Mouse (Mus musculus): Measurements from ENCODE around the gene Noxred1. TPM values are rescaled to one million over a fixed set of nuclear protein-coding genes. Genes with fewer than 3 reads are reported as not detected.
A peak's percentile ranks its signal among the peaks of the same experiment; 100 is the strongest.

Noxred1 gene
- polyA plus RNA-seq (2014; fragmentation: Nextera tagmentation; extraction: Ambion mirVana) = 0.33 and 0.69 TPM in 2 replicates

DNA sequence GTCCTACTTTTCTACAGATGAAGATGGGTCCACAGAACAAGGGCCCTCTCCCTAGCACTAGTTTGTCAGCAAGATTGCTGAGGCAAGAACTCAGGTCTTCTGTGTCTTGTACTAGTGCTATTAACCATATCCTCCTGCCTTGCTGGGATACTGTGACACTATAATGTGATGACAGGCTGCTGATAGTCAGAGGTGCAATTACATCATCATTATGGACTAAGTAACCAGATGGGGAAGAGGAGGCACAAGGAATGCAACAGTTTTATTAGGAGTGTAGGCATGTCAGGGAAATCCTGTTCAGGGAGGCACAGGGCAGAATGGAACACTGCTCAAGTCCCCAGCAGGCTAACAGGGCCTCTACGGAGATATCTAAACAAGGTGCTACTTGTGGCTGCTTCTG is at the start of gene Noxred1:
Gene Noxred1 (minus strand): TSS at position 101 of the 400 bp plus-strand sequence.
- 91% methylated on average over 1 of the region's 1 CpGs for WGBS
- no peak for ATAC-seq (ENCODE audit: low FRiP score, low TSS enrichment)
- H3K9me3 ChIP-seq (ENCODE audit: control insufficient read depth, low read length) = no peaks in the 10 kb centered on the region
- H3K4me1 ChIP-seq (ENCODE audit: control insufficient read depth, insufficient read depth, low read length) = no peaks in the 10 kb centered on the region
- no peak within 1 kb of the TSS for H3K27ac ChIP-seq (ENCODE audit: low read depth, low read length)
- no peak within 1 kb of the TSS for H3K4me3 ChIP-seq (ENCODE audit: low read length)
- peaks cover 49% of the 10 kb centered on the region for H3K36me3 ChIP-seq (ENCODE audit: control insufficient read depth, insufficient read depth, low read length)
- no peaks in the 10 kb centered on the region for H3K27me3 ChIP-seq (ENCODE audit: control insufficient read depth, insufficient read depth, low read length)
- H3K4me2 ChIP-seq (replicated peaks; ENCODE audit: low read depth, low read length) = no peak within 1 kb of the TSS
- H3K9ac ChIP-seq (ENCODE audit: low read depth, low read length) = no peak within 1 kb of the TSS

DNA sequence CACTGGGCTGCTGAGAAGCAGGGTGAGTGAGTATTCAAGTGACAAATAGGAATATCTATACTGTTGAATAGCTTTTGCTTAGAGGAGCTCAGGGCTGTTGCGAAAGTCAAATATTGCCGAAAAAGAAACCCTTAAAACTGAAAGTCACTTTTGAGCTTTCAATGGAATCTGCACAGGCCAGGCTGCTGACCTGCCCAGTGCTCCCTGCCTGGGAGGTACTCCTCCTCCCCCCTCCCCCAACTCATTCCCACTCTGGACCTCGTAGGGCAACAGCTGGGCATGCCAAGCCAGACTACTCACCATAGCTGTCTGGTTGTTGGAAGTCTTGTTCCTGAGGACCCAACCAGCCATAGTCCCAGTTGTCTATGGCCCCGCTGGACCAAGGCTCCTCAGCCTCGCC is 46.2 kb upstream of the Noxred1 start:
- Histone ChIP-seq H3K4me1 (ENCODE audit: control insufficient read depth, insufficient read depth, low read length) (no peaks in the 10 kb centered on the region), H3K27me3 (ENCODE audit: control insufficient read depth, insufficient read depth, low read length) (no peaks in the 10 kb centered on the region), H3K36me3 (ENCODE audit: control insufficient read depth, insufficient read depth, low read length) (no peaks in the 10 kb centered on the region), H3K27ac (ENCODE audit: low read depth, low read length) (no peak overlapping the region), H3K4me3 (ENCODE audit: low read length) (no peak overlapping the region), H3K9ac (ENCODE audit: low read depth, low read length) (no peak overlapping the region), H3K9me3 (ENCODE audit: control insufficient read depth, low read length) (no peaks in the 10 kb centered on the region), H3K4me2 (replicated peaks; ENCODE audit: low read depth, low read length) (no peak overlapping the region)
- no peak for ATAC-seq (ENCODE audit: low FRiP score, low TSS enrichment)
- 94% methylated on average over 5 of the region's 5 CpGs for WGBS

DNA sequence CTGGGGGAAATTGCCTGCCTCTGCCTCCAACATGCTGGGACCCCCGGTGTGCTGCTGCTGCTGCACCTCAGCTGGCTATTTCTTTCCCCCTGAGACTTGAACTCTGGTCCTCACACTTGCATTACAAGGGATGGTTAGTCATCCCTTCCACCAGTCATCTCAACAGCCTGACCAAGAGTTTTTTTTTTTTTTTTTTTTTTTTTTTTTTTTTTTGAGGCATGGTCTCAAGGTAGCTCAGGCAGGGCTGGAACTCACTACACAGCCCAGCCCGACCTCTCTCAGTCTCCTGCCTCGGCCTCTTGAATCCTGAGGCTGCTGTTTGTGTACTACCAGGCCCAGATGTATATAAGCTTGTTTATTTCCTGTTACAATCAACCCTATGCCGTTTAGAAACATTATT is 45.7 kb upstream of the Noxred1 start:
- no peak overlapping the region for H3K9ac ChIP-seq (ENCODE audit: low read depth, low read length)
- H3K9me3 ChIP-seq (ENCODE audit: control insufficient read depth, low read length) = no peaks in the 10 kb centered on the region
- H3K4me1 ChIP-seq (ENCODE audit: control insufficient read depth, insufficient read depth, low read length) = no peaks in the 10 kb centered on the region
- H3K4me3 ChIP-seq (ENCODE audit: low read length) = no peak overlapping the region
- no peak overlapping the region for H3K27ac ChIP-seq (ENCODE audit: low read depth, low read length)
- WGBS = 79% methylated on average over 4 of the region's 4 CpGs
- ATAC-seq (ENCODE audit: low FRiP score, low TSS enrichment) = no peak
- no peaks in the 10 kb centered on the region for H3K36me3 ChIP-seq (ENCODE audit: control insufficient read depth, insufficient read depth, low read length)
- no peak overlapping the region for H3K4me2 ChIP-seq (replicated peaks; ENCODE audit: low read depth, low read length)
- no peaks in the 10 kb centered on the region for H3K27me3 ChIP-seq (ENCODE audit: control insufficient read depth, insufficient read depth, low read length)

DNA sequence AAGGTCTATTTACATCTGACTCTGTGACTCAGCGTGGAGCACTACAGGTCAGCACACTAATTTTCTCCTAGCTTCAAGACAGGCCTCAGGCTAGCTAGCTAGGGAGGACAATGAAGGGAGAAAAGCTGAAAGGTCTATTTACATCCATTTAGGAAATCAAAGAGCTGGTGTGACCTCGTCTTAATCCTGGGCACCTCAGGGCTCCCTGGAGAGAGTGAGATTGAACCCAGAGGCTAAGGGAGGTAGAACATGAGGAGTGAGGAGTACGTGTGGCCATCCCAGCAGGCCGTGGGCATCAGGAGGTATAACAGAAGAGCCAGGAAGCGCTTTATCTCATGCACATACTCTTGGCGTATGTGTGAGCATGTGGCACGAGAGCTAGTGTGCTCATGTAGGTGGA is 45.2 kb upstream of the Noxred1 start:
- peaks cover 5% of the 10 kb centered on the region for H3K4me1 ChIP-seq (ENCODE audit: control insufficient read depth, insufficient read depth, low read length)
- H3K27me3 ChIP-seq (ENCODE audit: control insufficient read depth, insufficient read depth, low read length) = no peaks in the 10 kb centered on the region
- no peak overlapping the region for H3K27ac ChIP-seq (ENCODE audit: low read depth, low read length)
- H3K36me3 ChIP-seq (ENCODE audit: control insufficient read depth, insufficient read depth, low read length) = no peaks in the 10 kb centered on the region
- no peaks in the 10 kb centered on the region for H3K9me3 ChIP-seq (ENCODE audit: control insufficient read depth, low read length)
- 71% methylated on average over 7 of the region's 7 CpGs for WGBS
- no peak overlapping the region for H3K9ac ChIP-seq (ENCODE audit: low read depth, low read length)
- H3K4me2 ChIP-seq (replicated peaks; ENCODE audit: low read depth, low read length) = no peak overlapping the region
- ATAC-seq (ENCODE audit: low FRiP score, low TSS enrichment) = no peak
- no peak overlapping the region for H3K4me3 ChIP-seq (ENCODE audit: low read length)

DNA sequence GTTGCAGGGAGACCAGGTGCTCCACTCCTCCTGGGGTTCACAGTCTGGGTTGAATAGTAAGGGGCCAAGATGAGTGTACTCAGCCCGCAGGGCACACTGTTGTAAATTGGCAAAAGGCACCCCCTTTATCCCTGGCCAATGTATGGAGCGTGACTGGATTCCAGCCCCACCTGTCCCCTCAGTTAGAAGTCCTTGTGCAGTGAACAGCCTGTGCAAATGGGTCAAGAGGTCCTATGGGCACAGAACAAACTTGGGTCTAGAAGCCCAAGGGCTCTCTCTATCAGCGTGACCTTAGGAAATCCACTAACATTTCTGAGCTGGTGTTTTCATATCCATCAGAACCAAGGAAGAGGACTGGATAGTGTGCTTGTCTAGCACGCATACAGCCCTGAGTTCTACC is 44.2 kb upstream of the Noxred1 start:
- 93% methylated on average over 4 of the region's 4 CpGs for WGBS
- no peaks in the 10 kb centered on the region for H3K27me3 ChIP-seq (ENCODE audit: control insufficient read depth, insufficient read depth, low read length)

DNA sequence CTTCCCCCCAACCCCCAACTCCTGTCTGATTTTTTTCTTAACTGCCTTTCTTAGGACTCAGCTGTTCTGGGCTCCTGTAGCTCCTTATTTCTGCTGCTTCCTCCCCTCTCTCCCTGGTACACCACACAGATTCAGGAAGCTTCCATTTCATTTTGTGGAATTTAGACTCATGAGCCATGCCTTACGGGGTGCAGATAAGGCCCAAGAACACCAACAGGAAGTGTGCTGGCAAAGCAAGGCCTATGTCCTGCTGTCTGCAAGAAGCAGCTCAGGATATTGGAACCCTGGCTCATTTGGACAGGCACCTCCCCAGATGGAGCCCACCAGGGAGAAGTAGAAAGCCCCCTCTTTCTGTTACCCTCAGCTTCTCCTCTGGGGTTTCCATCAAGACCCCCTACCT is 43.2 kb upstream of the Noxred1 start:
- peaks cover 8% of the 10 kb centered on the region for H3K4me1 ChIP-seq (ENCODE audit: control insufficient read depth, insufficient read depth, low read length)
- no peak overlapping the region for H3K9ac ChIP-seq (ENCODE audit: low read depth, low read length)
- WGBS = 93% methylated on average over 1 of the region's 1 CpGs
- no peak overlapping the region for H3K4me3 ChIP-seq (ENCODE audit: low read length)
- peaks cover 1% of the 10 kb centered on the region for H3K36me3 ChIP-seq (ENCODE audit: control insufficient read depth, insufficient read depth, low read length)
- H3K9me3 ChIP-seq (ENCODE audit: control insufficient read depth, low read length) = no peaks in the 10 kb centered on the region
- H3K27me3 ChIP-seq (ENCODE audit: control insufficient read depth, insufficient read depth, low read length) = no peaks in the 10 kb centered on the region
- no peak overlapping the region for H3K27ac ChIP-seq (ENCODE audit: low read depth, low read length)
- no peak overlapping the region for H3K4me2 ChIP-seq (replicated peaks; ENCODE audit: low read depth, low read length)
- ATAC-seq (ENCODE audit: low FRiP score, low TSS enrichment) = no peak

More for the DNA sequence above, 44.2 kb upstream of the Noxred1 start:
- Histone ChIP-seq H3K9ac (ENCODE audit: low read depth, low read length) (no peak overlapping the region), H3K4me2 (replicated peaks; ENCODE audit: low read depth, low read length) (no peak overlapping the region), H3K27ac (ENCODE audit: low read depth, low read length) (no peak overlapping the region), H3K36me3 (ENCODE audit: control insufficient read depth, insufficient read depth, low read length) (no peaks in the 10 kb centered on the region), H3K9me3 (ENCODE audit: control insufficient read depth, low read length) (no peaks in the 10 kb centered on the region), H3K4me1 (ENCODE audit: control insufficient read depth, insufficient read depth, low read length) (peaks cover 8% of the 10 kb centered on the region), H3K4me3 (ENCODE audit: low read length) (no peak overlapping the region)
- ATAC-seq (ENCODE audit: low FRiP score, low TSS enrichment) = no peak

DNA sequence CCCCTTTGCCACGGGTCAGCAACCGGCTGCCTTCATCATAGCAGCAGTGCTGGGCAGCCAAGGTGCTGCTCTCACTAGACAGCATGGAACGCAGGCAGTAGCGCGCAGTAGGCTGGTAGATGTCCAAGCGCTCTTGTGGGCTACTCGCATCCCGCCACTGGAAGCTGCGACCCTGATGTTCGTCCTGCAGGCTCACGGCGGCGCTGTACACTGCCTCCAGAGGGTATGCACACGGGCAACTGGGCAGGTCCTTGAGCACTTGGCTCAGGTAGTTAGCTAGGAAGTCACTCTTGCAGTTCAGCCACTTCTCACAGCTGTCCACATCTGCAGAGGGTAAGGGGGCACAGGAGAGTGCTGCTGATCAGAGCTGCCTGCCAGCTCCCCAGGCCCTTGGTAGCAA is 41.3 kb upstream of the Noxred1 start:
- no peak overlapping the region for H3K4me2 ChIP-seq (replicated peaks; ENCODE audit: low read depth, low read length)
- peaks cover 8% of the 10 kb centered on the region for H3K4me1 ChIP-seq (ENCODE audit: control insufficient read depth, insufficient read depth, low read length)
- no peaks in the 10 kb centered on the region for H3K27me3 ChIP-seq (ENCODE audit: control insufficient read depth, insufficient read depth, low read length)
- no peak overlapping the region for H3K4me3 ChIP-seq (ENCODE audit: low read length)
- no peak overlapping the region for H3K27ac ChIP-seq (ENCODE audit: low read depth, low read length)
- peaks cover 17% of the 10 kb centered on the region for H3K36me3 ChIP-seq (ENCODE audit: control insufficient read depth, insufficient read depth, low read length)
- no peak overlapping the region; the same call in 1 of the 2 replicates for H3K9ac ChIP-seq (ENCODE audit: low read depth, low read length)
- no peaks in the 10 kb centered on the region for H3K9me3 ChIP-seq (ENCODE audit: control insufficient read depth, low read length)
- 44% methylated on average over 14 of the region's 14 CpGs for WGBS
- ATAC-seq (ENCODE audit: low FRiP score, low TSS enrichment) = peak; percentile 36

DNA sequence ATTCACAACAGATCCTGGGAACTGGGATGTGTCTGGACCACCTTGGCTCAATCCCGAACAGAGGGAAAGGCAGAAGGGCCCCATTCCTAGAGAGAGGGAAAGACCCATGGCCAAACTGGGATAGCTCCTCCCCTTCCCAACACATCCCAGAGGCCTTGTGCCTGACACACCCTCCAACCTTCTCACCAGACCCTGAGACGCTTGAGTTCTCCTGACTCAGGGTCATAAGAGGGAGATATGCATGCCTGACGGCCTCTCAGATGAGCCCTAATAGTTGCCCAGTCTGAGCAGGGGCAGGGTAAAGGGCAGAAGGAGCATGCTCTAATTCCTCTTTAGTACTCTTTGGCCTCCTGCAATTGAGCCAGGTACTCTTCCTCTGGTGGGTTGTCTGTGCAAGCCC is 40.8 kb upstream of the Noxred1 start:
- Histone ChIP-seq H3K4me1 (ENCODE audit: control insufficient read depth, insufficient read depth, low read length) (peaks cover 8% of the 10 kb centered on the region), H3K4me3 (ENCODE audit: low read length) (no peak overlapping the region), H3K4me2 (replicated peaks; ENCODE audit: low read depth, low read length) (no peak overlapping the region), H3K9me3 (ENCODE audit: control insufficient read depth, low read length) (no peaks in the 10 kb centered on the region), H3K27me3 (ENCODE audit: control insufficient read depth, insufficient read depth, low read length) (no peaks in the 10 kb centered on the region), H3K9ac (ENCODE audit: low read depth, low read length) (no peak overlapping the region; the same call in 1 of the 2 replicates), H3K36me3 (ENCODE audit: control insufficient read depth, insufficient read depth, low read length) (peaks cover 22% of the 10 kb centered on the region), H3K27ac (ENCODE audit: low read depth, low read length) (no peak overlapping the region)
- 24% methylated on average over 3 of the region's 3 CpGs for WGBS
- ATAC-seq (ENCODE audit: low FRiP score, low TSS enrichment) = peak; percentile 7; the same call in 1 of the 2 replicates

DNA sequence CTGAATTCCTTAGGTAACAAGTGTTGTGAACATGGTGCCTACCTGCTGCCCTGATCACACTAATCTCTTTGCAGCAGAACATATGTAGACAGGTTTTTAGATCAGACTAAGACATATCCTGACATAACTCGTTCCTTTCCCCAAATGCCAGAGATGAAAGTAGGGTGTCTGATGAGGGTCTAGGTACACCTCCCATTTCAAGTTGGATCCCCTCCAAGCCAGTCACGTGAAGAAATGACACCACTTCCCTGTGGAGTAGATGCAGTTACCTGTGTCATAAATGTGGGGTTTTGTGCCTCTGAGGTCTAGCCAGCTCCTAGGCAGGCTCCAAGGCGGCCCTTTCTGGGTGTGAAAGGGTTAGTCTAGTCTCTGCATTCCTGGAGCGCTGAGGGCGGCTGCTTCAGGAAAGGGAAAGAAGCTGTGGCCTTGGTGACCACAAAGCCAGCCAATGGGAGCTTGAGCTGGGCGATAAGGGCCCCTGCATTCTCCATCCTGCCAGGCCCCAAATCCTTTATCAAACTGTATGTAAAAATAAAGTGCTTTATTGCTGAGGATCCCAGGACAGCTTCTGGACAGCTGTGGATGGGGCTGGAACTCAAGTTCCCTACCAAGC is 39.7 kb upstream of the Noxred1 start:
- H3K9ac ChIP-seq (ENCODE audit: low read depth, low read length) = no peak overlapping the region
- H3K27ac ChIP-seq (ENCODE audit: low read depth, low read length) = no peak overlapping the region; the same call in 1 of the 2 replicates
- ATAC-seq (ENCODE audit: low FRiP score, low TSS enrichment) = peak; percentile 79
- peaks cover 32% of the 10 kb centered on the region for H3K36me3 ChIP-seq (ENCODE audit: control insufficient read depth, insufficient read depth, low read length)
- no peaks in the 10 kb centered on the region for H3K27me3 ChIP-seq (ENCODE audit: control insufficient read depth, insufficient read depth, low read length)
- no peak overlapping the region for H3K4me3 ChIP-seq (ENCODE audit: low read length)
- H3K9me3 ChIP-seq (ENCODE audit: control insufficient read depth, low read length) = no peaks in the 10 kb centered on the region
- no peak overlapping the region for H3K4me2 ChIP-seq (replicated peaks; ENCODE audit: low read depth, low read length)
- H3K4me1 ChIP-seq (ENCODE audit: control insufficient read depth, insufficient read depth, low read length) = peaks cover 8% of the 10 kb centered on the region
- WGBS = 25% methylated on average over 6 of the region's 6 CpGs

Measured in kidney, embryonic 14.5 days (tissue).